Mouse (Mus musculus): Measurements from ENCODE around the gene Mrc2. TPM values are rescaled to one million over a fixed set of nuclear protein-coding genes. Genes with fewer than 3 reads are reported as not detected.

The Mrc2 gene
- polyA plus RNA-seq, 1 experiment from 2014 or later: 10.7 TPM

GRCm38 (mm10) chr11:105356301-105356700 is 63.9 kb downstream of the Mrc2 start:
- Histone ChIP-seq H3K4me1 (peaks cover 18% of the 10 kb centered on the region), H3K9me3 (no peaks in the 10 kb centered on the region), H3K36me3 (no peaks in the 10 kb centered on the region), H3K27me3 (replicated peaks) (0 out of 2 replicates have a peak, but pooled peaks cover 3% of the 10 kb centered on the region), H3K27ac (no peak overlapping the region), H3K4me3 (replicated peaks) (no peak overlapping the region), H3K4me2 (no peak overlapping the region), H3K9ac (no peak overlapping the region)
- whole genome bisulfite sequencing: 43% methylated on average over 7 of the region's 7 CpGs
- no peak for ATAC-seq (ENCODE audit: insufficient read depth, low FRiP score, low read depth)

- no peak overlapping the region for H3K4me3 ChIP-seq (replicated peaks)
- no peaks in the 10 kb centered on the region for H3K9me3 ChIP-seq
- no peak overlapping the region for H3K9ac ChIP-seq
- H3K27ac ChIP-seq: no peak overlapping the region
- WGBS: 90% methylated on average over 4 of the region's 4 CpGs
- no peak overlapping the region for H3K4me2 ChIP-seq
- H3K27me3 ChIP-seq (replicated peaks): 0 out of 2 replicates have a peak, but pooled peaks cover 3% of the 10 kb centered on the region
- H3K36me3 ChIP-seq: no peaks in the 10 kb centered on the region
- H3K4me1 ChIP-seq: peaks cover 23% of the 10 kb centered on the region
- ATAC-seq (ENCODE audit: insufficient read depth, low FRiP score, low read depth): no peak
Measured at GRCm38 (mm10) chr11:105362041-105362765, 69.8 kb downstream of the Mrc2 start.

GRCm38 (mm10) chr11:105362946-105363597 is 70.6 kb downstream of the Mrc2 start:
- peak overlapping the region; percentile 9; the same call in 1 of the 2 replicates for H3K9ac ChIP-seq
- WGBS: 2% methylated on average over 40 of the region's 40 CpGs
- ATAC-seq (ENCODE audit: insufficient read depth, low FRiP score, low read depth): peak; percentile 69
- no peaks in the 10 kb centered on the region for H3K9me3 ChIP-seq
- H3K4me2 ChIP-seq: peak overlapping the region; percentile 95
- H3K4me3 ChIP-seq (replicated peaks): peak overlapping the region; percentile 54
- no peaks in the 10 kb centered on the region for H3K36me3 ChIP-seq
- no peak overlapping the region for H3K27ac ChIP-seq
- H3K4me1 ChIP-seq: peaks cover 23% of the 10 kb centered on the region
- 0 out of 2 replicates have a peak, but pooled peaks cover 3% of the 10 kb centered on the region for H3K27me3 ChIP-seq (replicated peaks)

- no peak for ATAC-seq (ENCODE audit: insufficient read depth, low FRiP score, low read depth)
Measured at GRCm38 (mm10) chr11:105363598-105364385, 71.3 kb downstream of the Mrc2 start.

GRCm38 (mm10) chr11:105364386-105365065 is 72.1 kb downstream of the Mrc2 start:
- Histone ChIP-seq H3K27me3 (replicated peaks) (0 out of 2 replicates have a peak, but pooled peaks cover 3% of the 10 kb centered on the region), H3K4me1 (peaks cover 23% of the 10 kb centered on the region), H3K9ac (no peak overlapping the region), H3K4me3 (replicated peaks) (no peak overlapping the region), H3K27ac (peak overlapping the region; percentile 54), H3K4me2 (peak overlapping the region; percentile 25; the same call in 1 of the 2 replicates), H3K9me3 (no peaks in the 10 kb centered on the region), H3K36me3 (no peaks in the 10 kb centered on the region)
- 33% methylated on average over 12 of the region's 12 CpGs for WGBS
- ATAC-seq (ENCODE audit: insufficient read depth, low FRiP score, low read depth): no peak

More at GRCm38 (mm10) chr11:105363598-105364385, 71.3 kb downstream of the Mrc2 start:
- 46% methylated on average over 12 of the region's 12 CpGs for WGBS
- H3K4me2 ChIP-seq: peak overlapping the region; percentile 95
- no peak overlapping the region for H3K27ac ChIP-seq
- peak overlapping the region; percentile 54; the same call in 1 of the 2 replicates for H3K4me3 ChIP-seq (replicated peaks)
- H3K9me3 ChIP-seq: no peaks in the 10 kb centered on the region
- H3K27me3 ChIP-seq (replicated peaks): 0 out of 2 replicates have a peak, but pooled peaks cover 3% of the 10 kb centered on the region
- no peaks in the 10 kb centered on the region for H3K36me3 ChIP-seq
- no peak overlapping the region for H3K9ac ChIP-seq
- peaks cover 23% of the 10 kb centered on the region for H3K4me1 ChIP-seq

GRCm38 (mm10) chr11:105365611-105366010 is 73.2 kb downstream of the Mrc2 start:
- H3K36me3 ChIP-seq: no peaks in the 10 kb centered on the region
- no peak overlapping the region for H3K4me2 ChIP-seq
- no peak overlapping the region for H3K27ac ChIP-seq
- H3K9me3 ChIP-seq: no peaks in the 10 kb centered on the region
- peaks cover 23% of the 10 kb centered on the region for H3K4me1 ChIP-seq
- 69% methylated on average over 3 of the region's 3 CpGs for WGBS
- no peak overlapping the region for H3K9ac ChIP-seq
- 0 out of 2 replicates have a peak, but pooled peaks cover 3% of the 10 kb centered on the region for H3K27me3 ChIP-seq (replicated peaks)
- no peak for ATAC-seq (ENCODE audit: insufficient read depth, low FRiP score, low read depth)
- H3K4me3 ChIP-seq (replicated peaks): no peak overlapping the region

- Histone ChIP-seq H3K9me3 (no peaks in the 10 kb centered on the region), H3K4me3 (replicated peaks) (no peak overlapping the region), H3K9ac (no peak overlapping the region), H3K36me3 (no peaks in the 10 kb centered on the region), H3K4me2 (no peak overlapping the region), H3K27ac (no peak overlapping the region), H3K4me1 (peaks cover 23% of the 10 kb centered on the region), H3K27me3 (replicated peaks) (0 out of 2 replicates have a peak, but pooled peaks cover 2% of the 10 kb centered on the region)
- 62% methylated on average over 3 of the region's 4 CpGs for WGBS
- peak; percentile 87 for ATAC-seq (ENCODE audit: insufficient read depth, low FRiP score, low read depth)
Measured at GRCm38 (mm10) chr11:105366051-105366450, 73.6 kb downstream of the Mrc2 start.

GRCm38 (mm10) chr11:105367163-105367562 is 74.7 kb downstream of the Mrc2 start:
- peaks cover 23% of the 10 kb centered on the region for H3K4me1 ChIP-seq
- no peak overlapping the region for H3K4me3 ChIP-seq (replicated peaks)
- no peak overlapping the region for H3K27ac ChIP-seq
- no peaks in the 10 kb centered on the region for H3K36me3 ChIP-seq
- no peaks in the 10 kb centered on the region for H3K27me3 ChIP-seq (replicated peaks)
- 79% methylated on average over 3 of the region's 3 CpGs for WGBS
- H3K9ac ChIP-seq: no peak overlapping the region
- ATAC-seq (ENCODE audit: insufficient read depth, low FRiP score, low read depth): no peak
- no peaks in the 10 kb centered on the region for H3K9me3 ChIP-seq
- H3K4me2 ChIP-seq: no peak overlapping the region

- Histone ChIP-seq H3K4me3 (replicated peaks) (no peak overlapping the region), H3K36me3 (no peaks in the 10 kb centered on the region), H3K9ac (no peak overlapping the region), H3K27me3 (replicated peaks) (no peaks in the 10 kb centered on the region), H3K9me3 (no peaks in the 10 kb centered on the region), H3K27ac (no peak overlapping the region), H3K4me2 (no peak overlapping the region), H3K4me1 (peaks cover 15% of the 10 kb centered on the region)
- no peak for ATAC-seq (ENCODE audit: insufficient read depth, low FRiP score, low read depth)
- WGBS: 78% methylated on average over 5 of the region's 5 CpGs
Measured at GRCm38 (mm10) chr11:105368833-105369232, 76.4 kb downstream of the Mrc2 start.

GRCm38 (mm10) chr11:105369526-105370386 is 77.3 kb downstream of the Mrc2 start:
- no peak for ATAC-seq (ENCODE audit: insufficient read depth, low FRiP score, low read depth)
- no peak overlapping the region for H3K9ac ChIP-seq
- no peaks in the 10 kb centered on the region for H3K36me3 ChIP-seq
- H3K27me3 ChIP-seq (replicated peaks): no peaks in the 10 kb centered on the region
- no peak overlapping the region for H3K4me3 ChIP-seq (replicated peaks)
- WGBS: 84% methylated on average over 13 of the region's 13 CpGs
- H3K9me3 ChIP-seq: no peaks in the 10 kb centered on the region
- H3K27ac ChIP-seq: no peak overlapping the region
- H3K4me1 ChIP-seq: peaks cover 6% of the 10 kb centered on the region
- H3K4me2 ChIP-seq: no peak overlapping the region

Measured in stomach, embryonic 15.5 days (tissue).